Mouse (Mus musculus): ENCODE measurements at regions not wholly inside any gene's neighbourhood (a gene's known extent, or its start where the extent isn't known, plus 50 kb on each side); places are given as distances from the start of the nearest gene placed in this dataset.
A peak's percentile ranks its signal among the peaks of the same experiment; 100 is the strongest.

GRCm38 (mm10) chr10:97346949-97347348 lies 132.5 kb upstream of the Dcn start:
- Histone ChIP-seq H3K9me3 (no peaks in the 10 kb centered on the region), H3K9ac (no peak overlapping the region), H3K36me3 (no peaks in the 10 kb centered on the region), H3K27ac (replicated peaks) (no peak overlapping the region), H3K4me1 (peaks cover 3% of the 10 kb centered on the region; the same call in 1 of the 2 replicates), H3K4me3 (no peak overlapping the region), H3K4me2 (no peak overlapping the region), H3K27me3 (replicated peaks) (no peaks in the 10 kb centered on the region)
- ATAC-seq (ENCODE audit: extremely low read depth, insufficient number of reproducible peaks, low FRiP score, low TSS enrichment), result no peak
- 84% methylated on average over 2 of the region's 2 CpGs for WGBS

- Histone ChIP-seq H3K9me3 (no peaks in the 10 kb centered on the region), H3K36me3 (no peaks in the 10 kb centered on the region), H3K4me1 (no peaks in the 10 kb centered on the region), H3K27ac (replicated peaks) (no peak overlapping the region), H3K4me2 (no peak overlapping the region), H3K4me3 (no peak overlapping the region), H3K9ac (no peak overlapping the region), H3K27me3 (replicated peaks) (no peaks in the 10 kb centered on the region)
- WGBS, result 77% methylated on average over 3 of the region's 3 CpGs
- ATAC-seq (ENCODE audit: extremely low read depth, insufficient number of reproducible peaks, low FRiP score, low TSS enrichment), result no peak
Measured at GRCm38 (mm10) chr10:97368625-97369024, 110.8 kb upstream of the Dcn start.

- no peak overlapping the region for H3K4me3 ChIP-seq
- H3K27ac ChIP-seq (replicated peaks), result no peak overlapping the region
- 11% methylated on average over 2 of the region's 2 CpGs for WGBS
- H3K4me2 ChIP-seq, result no peak overlapping the region
- H3K27me3 ChIP-seq (replicated peaks), result no peaks in the 10 kb centered on the region
- no peak for ATAC-seq (ENCODE audit: extremely low read depth, insufficient number of reproducible peaks, low FRiP score, low TSS enrichment)
- no peaks in the 10 kb centered on the region for H3K4me1 ChIP-seq
- H3K36me3 ChIP-seq, result no peaks in the 10 kb centered on the region
- H3K9ac ChIP-seq, result no peak overlapping the region
- no peaks in the 10 kb centered on the region for H3K9me3 ChIP-seq
Measured at GRCm38 (mm10) chr10:97375824-97376223, 103.6 kb upstream of the Dcn start.

- H3K4me2 ChIP-seq, result no peak overlapping the region
- no peaks in the 10 kb centered on the region for H3K36me3 ChIP-seq
- no peak overlapping the region for H3K4me3 ChIP-seq
- H3K9me3 ChIP-seq, result no peaks in the 10 kb centered on the region
- WGBS, result 44% methylated on average over 4 of the region's 4 CpGs
- ATAC-seq (ENCODE audit: extremely low read depth, insufficient number of reproducible peaks, low FRiP score, low TSS enrichment), result no peak
- no peak overlapping the region for H3K9ac ChIP-seq
- H3K27me3 ChIP-seq (replicated peaks), result no peaks in the 10 kb centered on the region
- no peaks in the 10 kb centered on the region for H3K4me1 ChIP-seq
- no peak overlapping the region for H3K27ac ChIP-seq (replicated peaks)
Measured at GRCm38 (mm10) chr10:97376376-97376775, 103.0 kb upstream of the Dcn start.

- no peak overlapping the region for H3K4me2 ChIP-seq
- H3K27me3 ChIP-seq (replicated peaks), result no peaks in the 10 kb centered on the region
- ATAC-seq (ENCODE audit: extremely low read depth, insufficient number of reproducible peaks, low FRiP score, low TSS enrichment), result no peak
- H3K36me3 ChIP-seq, result no peaks in the 10 kb centered on the region
- H3K27ac ChIP-seq (replicated peaks), result no peak overlapping the region
- H3K9ac ChIP-seq, result no peak overlapping the region
- H3K4me1 ChIP-seq, result no peaks in the 10 kb centered on the region
- H3K9me3 ChIP-seq, result no peaks in the 10 kb centered on the region
- no peak overlapping the region for H3K4me3 ChIP-seq
Measured at GRCm38 (mm10) chr10:97381586-97381985, 97.8 kb upstream of the Dcn start.

- no peak overlapping the region for H3K4me3 ChIP-seq
- H3K36me3 ChIP-seq, result no peaks in the 10 kb centered on the region
- no peaks in the 10 kb centered on the region for H3K4me1 ChIP-seq
- WGBS, result 79% methylated on average over 1 of the region's 1 CpGs
- H3K27ac ChIP-seq (replicated peaks), result no peak overlapping the region
- no peak overlapping the region for H3K4me2 ChIP-seq
- H3K9ac ChIP-seq, result no peak overlapping the region
- ATAC-seq (ENCODE audit: extremely low read depth, insufficient number of reproducible peaks, low FRiP score, low TSS enrichment), result no peak
- H3K27me3 ChIP-seq (replicated peaks), result no peaks in the 10 kb centered on the region
- H3K9me3 ChIP-seq, result no peaks in the 10 kb centered on the region
Measured at GRCm38 (mm10) chr10:97383881-97384280, 95.5 kb upstream of the Dcn start.

GRCm38 (mm10) chr10:97387196-97387876 lies 92.1 kb upstream of the Dcn start:
- H3K27me3 ChIP-seq (replicated peaks), result no peaks in the 10 kb centered on the region
- no peak overlapping the region for H3K4me2 ChIP-seq
- ATAC-seq (ENCODE audit: extremely low read depth, insufficient number of reproducible peaks, low FRiP score, low TSS enrichment), result no peak
- no peak overlapping the region for H3K9ac ChIP-seq
- H3K36me3 ChIP-seq, result no peaks in the 10 kb centered on the region
- no peaks in the 10 kb centered on the region for H3K9me3 ChIP-seq
- WGBS, result 57% methylated on average over 3 of the region's 3 CpGs
- no peaks in the 10 kb centered on the region for H3K4me1 ChIP-seq
- no peak overlapping the region for H3K4me3 ChIP-seq
- no peak overlapping the region for H3K27ac ChIP-seq (replicated peaks)

- no peaks in the 10 kb centered on the region for H3K36me3 ChIP-seq
- WGBS, result 66% methylated on average over 7 of the region's 7 CpGs
- H3K9me3 ChIP-seq, result no peaks in the 10 kb centered on the region
- no peak overlapping the region for H3K4me3 ChIP-seq
- no peak overlapping the region for H3K9ac ChIP-seq
- H3K27me3 ChIP-seq (replicated peaks), result no peaks in the 10 kb centered on the region
- ATAC-seq (ENCODE audit: extremely low read depth, insufficient number of reproducible peaks, low FRiP score, low TSS enrichment), result no peak
- H3K4me2 ChIP-seq, result no peak overlapping the region
- no peak overlapping the region for H3K27ac ChIP-seq (replicated peaks)
- H3K4me1 ChIP-seq, result no peaks in the 10 kb centered on the region
Measured at GRCm38 (mm10) chr10:97389647-97390590, 89.5 kb upstream of the Dcn start.

- H3K36me3 ChIP-seq, result no peaks in the 10 kb centered on the region
- WGBS, result 49% methylated on average over 9 of the region's 9 CpGs
- H3K4me3 ChIP-seq, result no peak overlapping the region
- no peaks in the 10 kb centered on the region for H3K4me1 ChIP-seq
- no peaks in the 10 kb centered on the region for H3K9me3 ChIP-seq
- H3K4me2 ChIP-seq, result no peak overlapping the region
- H3K27ac ChIP-seq (replicated peaks), result peak overlapping the region; percentile 30; the same call in 1 of the 2 replicates
- no peak for ATAC-seq (ENCODE audit: extremely low read depth, insufficient number of reproducible peaks, low FRiP score, low TSS enrichment)
- no peak overlapping the region for H3K9ac ChIP-seq
- H3K27me3 ChIP-seq (replicated peaks), result no peaks in the 10 kb centered on the region
Measured at GRCm38 (mm10) chr10:97397062-97397771, 82.2 kb upstream of the Dcn start.

GRCm38 (mm10) chr10:97397896-97398295 lies 81.5 kb upstream of the Dcn start:
- Histone ChIP-seq H3K9ac (no peak overlapping the region), H3K4me3 (no peak overlapping the region), H3K9me3 (no peaks in the 10 kb centered on the region), H3K4me2 (no peak overlapping the region), H3K36me3 (no peaks in the 10 kb centered on the region), H3K27ac (replicated peaks) (peak overlapping the region; percentile 30; the same call in 1 of the 2 replicates), H3K4me1 (no peaks in the 10 kb centered on the region), H3K27me3 (replicated peaks) (no peaks in the 10 kb centered on the region)
- WGBS, result 58% methylated on average over 2 of the region's 2 CpGs
- no peak for ATAC-seq (ENCODE audit: extremely low read depth, insufficient number of reproducible peaks, low FRiP score, low TSS enrichment)

- Histone ChIP-seq H3K27me3 (replicated peaks) (no peaks in the 10 kb centered on the region), H3K36me3 (no peaks in the 10 kb centered on the region), H3K27ac (replicated peaks) (no peak overlapping the region), H3K9ac (no peak overlapping the region), H3K4me1 (no peaks in the 10 kb centered on the region), H3K4me2 (no peak overlapping the region), H3K9me3 (no peaks in the 10 kb centered on the region), H3K4me3 (no peak overlapping the region)
- WGBS, result 81% methylated on average over 2 of the region's 2 CpGs
- no peak for ATAC-seq (ENCODE audit: extremely low read depth, insufficient number of reproducible peaks, low FRiP score, low TSS enrichment)
Measured at GRCm38 (mm10) chr10:97402524-97402923, 76.9 kb upstream of the Dcn start.
